Mouse (Mus musculus) testis, adult 2 months (tissue): ENCODE measurements at regions not wholly inside any gene's neighbourhood (a gene's known extent, or its start where the extent isn't known, plus 50 kb on each side); places are given as distances from the start of the nearest gene placed in this dataset.

ENCODE experiments used
- CTCF ChIP-seq: fragments of 200-500 bp; IDR thresholded peaks from 2 replicates; pipeline ENCODE4 v1.5.1; 2012; ENCODE audit warnings: low read depth, mild to moderate bottlenecking, inconsistent platforms, low read length, moderate library complexity; ENCODE audit not compliant: control insufficient read depth, insufficient read depth, insufficient replicate concordance
- POLR2A ChIP-seq: fragments of 200-500 bp; IDR thresholded peaks from 2 replicates; pipeline ENCODE4 v1.6.1; 2012; ENCODE audit warnings: low read depth, mild to moderate bottlenecking, inconsistent platforms, low read length, moderate library complexity; ENCODE audit not compliant: control insufficient read depth

- TF ChIP-seq CTCF (no peak), POLR2A (no peak)
These were observed 374.1 kb downstream of the Fgf9 start for GRCm38 (mm10) chr14:58444496-58444895.
